Mouse (Mus musculus) embryonic facial prominence, embryonic 11.5 days (tissue): ENCODE measurements around the gene Foxn3. TPM values are rescaled to one million over a fixed set of nuclear protein-coding genes. Genes with fewer than 3 reads are reported as not detected.
A peak's percentile ranks its signal among the peaks of the same experiment; 100 is the strongest.

Experiments
- ATAC-seq: fragments of 200-750 bp; cut with Nextera tagmentation; replicated peaks from 2 replicates; pipeline ENCODE4 v1.8.0; 2017; ENCODE audit warnings: low read depth; ENCODE audit not compliant: insufficient number of reproducible peaks, low FRiP score, low TSS enrichment
- DNase-seq: peaks from one replicate; pipeline ENCODE4 v3.0.0-alpha.2; 2015; ENCODE audit warnings: low spot score
- H3K27ac ChIP-seq: fragments of 300-500 bp; sonication (generic); replicated peaks from 2 replicates; pipeline ENCODE4 v1.5.1; 2014; ENCODE audit warnings: mild to moderate bottlenecking, low read depth, low read length, control low read depth
- H3K27me3 ChIP-seq: fragments of 300-500 bp; sonication (generic); 2 replicates; pipeline ENCODE4 v1.6.1; 2014; ENCODE audit warnings: mild to moderate bottlenecking, low read length, moderate library complexity, mixed read lengths; ENCODE audit not compliant: control insufficient read depth, insufficient read depth
- H3K36me3 ChIP-seq: fragments of 300-500 bp; sonication (generic); replicated peaks from 2 replicates; pipeline ENCODE4 v1.6.1; 2014; ENCODE audit warnings: low read depth, mild to moderate bottlenecking, low read length, moderate library complexity, mixed read lengths; ENCODE audit not compliant: control insufficient read depth, insufficient read depth
- H3K4me1 ChIP-seq: fragments of 300-500 bp; sonication (generic); 2 replicates; pipeline ENCODE4 v1.6.1; 2014; ENCODE audit warnings: low read length, mixed read lengths; ENCODE audit not compliant: control insufficient read depth, insufficient read depth
- H3K4me2 ChIP-seq: fragments of 300-500 bp; sonication (generic); 2 replicates; pipeline ENCODE4 v1.6.1; 2014; ENCODE audit warnings: low read depth, mild to moderate bottlenecking, control low read depth, low read length, moderate library complexity
- H3K4me3 ChIP-seq: fragments of 300-500 bp; sonication (generic); 2 replicates; pipeline ENCODE4 v1.5.1; 2014; ENCODE audit warnings: low read depth, low read length, control low read depth
- H3K9ac ChIP-seq: fragments of 300-500 bp; sonication (generic); replicated peaks from 2 replicates; pipeline ENCODE4 v1.6.1; 2014; ENCODE audit warnings: mild to moderate bottlenecking, control low read depth, low read length
- H3K9me3 ChIP-seq: fragments of 300-500 bp; sonication (generic); replicated peaks from 2 replicates; pipeline ENCODE4 v1.6.1; 2016; ENCODE audit warnings: mild to moderate bottlenecking, low read length, inconsistent platforms, mixed read lengths; ENCODE audit not compliant: control insufficient read depth
- WGBS: fragments of 180-500 bp; shearing (Covaris S2); extraction: QIAGEN DNeasy Blood & Tissue Kit; methylation state at CpG from one replicate; pipeline ENCODE4 v1.1.7; 2014; 5-methylcytosine and 5-hydroxymethylcytosine counted together
- polyA plus RNA-seq: library from polyadenylated mRNA; unstranded; fragments of >200 nt; fragmentation: Nextera tagmentation; extraction: Ambion mirVana; gene quantifications from 2 replicates; pipeline ENCODE4 v1.2.1, GENCODE M21; 2014

Foxn3 gene
- polyA plus RNA-seq, 1 experiment from 2014 or later: 80.5 TPM

DNA sequence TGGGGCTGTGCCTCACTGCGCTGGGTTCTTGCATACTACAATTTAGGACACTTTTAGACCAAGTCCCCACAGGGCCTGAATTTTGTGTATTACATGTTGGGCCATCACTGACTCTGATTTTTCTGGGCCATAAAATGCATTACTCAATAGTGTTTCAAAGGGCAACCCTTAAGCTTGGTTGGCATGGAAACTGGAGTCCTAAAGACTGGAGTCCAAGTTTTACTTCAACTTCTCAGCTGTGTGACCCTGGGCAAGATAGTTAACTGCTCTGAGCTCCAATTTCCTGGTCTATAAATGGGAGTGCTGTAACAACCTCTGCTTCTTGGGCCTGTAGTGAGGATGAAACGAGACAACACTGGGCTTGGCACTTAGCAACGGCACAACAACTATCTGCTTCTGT lies 215.9 kb downstream of the Foxn3 start:
- 80% methylated on average over 3 of the region's 3 CpGs for WGBS
- Histone ChIP-seq H3K27ac (no peak overlapping the region), H3K4me1 (peaks cover 3% of the 10 kb centered on the region)

DNA sequence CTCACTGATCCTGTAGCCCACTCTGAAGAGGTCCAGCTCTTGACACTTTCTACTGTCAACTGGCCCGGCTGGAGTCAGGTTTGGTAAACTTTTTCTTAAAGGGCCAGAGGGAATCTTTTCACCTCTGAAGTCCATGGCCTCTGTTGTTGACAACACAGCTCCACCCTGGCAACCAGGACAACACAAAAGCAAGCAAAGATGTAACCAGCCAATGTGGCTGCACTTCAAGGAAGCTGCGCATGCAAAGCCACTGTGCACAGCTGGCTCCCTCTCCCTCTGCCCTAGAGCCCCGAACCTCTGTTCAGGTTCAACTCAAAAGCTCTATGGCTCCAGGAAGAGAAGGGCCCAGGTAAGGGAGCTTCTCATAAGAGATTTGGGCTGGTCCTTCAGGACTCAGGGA lies 216.4 kb downstream of the Foxn3 start:
- Histone ChIP-seq H3K9me3 (no peaks in the 10 kb centered on the region), H3K27me3 (no peaks in the 10 kb centered on the region), H3K36me3 (no peaks in the 10 kb centered on the region), H3K9ac (no peak overlapping the region), H3K4me3 (no peak overlapping the region), H3K4me2 (no peak overlapping the region), H3K4me1 (peaks cover 3% of the 10 kb centered on the region), H3K27ac (no peak overlapping the region)
- DNase-seq: no peak
- ATAC-seq: no peak
- WGBS: 75% methylated on average over 3 of the region's 3 CpGs

More for the DNA sequence above, 215.9 kb downstream of the Foxn3 start:
- Histone ChIP-seq H3K4me3 (no peak overlapping the region), H3K9ac (no peak overlapping the region), H3K27me3 (no peaks in the 10 kb centered on the region), H3K36me3 (no peaks in the 10 kb centered on the region), H3K4me2 (no peak overlapping the region), H3K9me3 (no peaks in the 10 kb centered on the region)
- DNase-seq: no peak
- no peak for ATAC-seq

DNA sequence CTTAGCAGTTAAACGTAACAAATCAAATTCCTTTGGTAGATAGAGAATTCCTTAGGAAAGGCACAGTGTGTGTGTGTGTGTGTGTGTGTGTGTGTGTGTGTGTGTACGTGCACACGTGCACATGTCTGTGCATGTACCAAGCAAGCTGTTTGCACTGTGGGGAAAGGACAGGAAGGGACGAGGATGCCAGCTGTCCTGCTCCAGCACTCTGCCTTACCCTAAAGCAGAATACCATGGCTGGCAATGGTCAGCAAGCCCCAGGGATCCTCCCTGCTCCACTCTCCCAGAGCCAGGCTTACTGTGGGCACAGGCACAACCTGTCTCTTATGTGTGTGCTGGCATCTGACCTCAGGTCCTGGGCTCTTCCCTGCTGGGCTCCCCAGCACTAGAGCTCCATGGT lies 218.1 kb downstream of the Foxn3 start:
- Histone ChIP-seq H3K9me3 (no peaks in the 10 kb centered on the region), H3K4me1 (peaks cover 3% of the 10 kb centered on the region), H3K27ac (no peak overlapping the region), H3K4me3 (no peak overlapping the region), H3K9ac (no peak overlapping the region), H3K36me3 (no peaks in the 10 kb centered on the region), H3K27me3 (no peaks in the 10 kb centered on the region), H3K4me2 (no peak overlapping the region)
- WGBS: 79% methylated on average over 4 of the region's 4 CpGs
- no peak for ATAC-seq
- DNase-seq: no peak

DNA sequence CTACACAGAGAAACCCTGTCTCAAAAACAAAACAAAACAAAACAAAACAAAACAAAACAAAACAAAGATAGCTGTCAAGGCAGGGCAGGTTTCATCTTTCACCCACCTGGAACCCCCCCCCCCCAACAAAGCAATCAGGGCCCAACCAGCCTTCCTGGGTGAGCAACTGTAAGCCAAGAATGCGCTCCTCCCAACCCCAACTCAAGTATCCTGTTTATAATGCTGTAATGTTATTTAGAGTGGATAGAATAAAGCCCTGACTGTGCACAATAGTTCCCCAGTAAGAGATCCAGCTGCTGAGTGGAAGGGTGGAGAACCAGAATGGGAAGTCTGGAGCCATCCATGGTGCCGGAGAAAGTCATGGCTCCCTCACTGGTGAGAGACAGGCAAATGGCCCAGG lies 220.0 kb downstream of the Foxn3 start:
- no peak for DNase-seq
- H3K4me1 ChIP-seq: peaks cover 3% of the 10 kb centered on the region
- no peak overlapping the region for H3K27ac ChIP-seq
- no peaks in the 10 kb centered on the region for H3K9me3 ChIP-seq
- no peak overlapping the region for H3K4me3 ChIP-seq
- no peaks in the 10 kb centered on the region for H3K36me3 ChIP-seq
- no peak overlapping the region for H3K4me2 ChIP-seq
- ATAC-seq: no peak
- no peak overlapping the region for H3K9ac ChIP-seq
- 100% methylated on average over 2 of the region's 2 CpGs for WGBS
- H3K27me3 ChIP-seq: no peaks in the 10 kb centered on the region

DNA sequence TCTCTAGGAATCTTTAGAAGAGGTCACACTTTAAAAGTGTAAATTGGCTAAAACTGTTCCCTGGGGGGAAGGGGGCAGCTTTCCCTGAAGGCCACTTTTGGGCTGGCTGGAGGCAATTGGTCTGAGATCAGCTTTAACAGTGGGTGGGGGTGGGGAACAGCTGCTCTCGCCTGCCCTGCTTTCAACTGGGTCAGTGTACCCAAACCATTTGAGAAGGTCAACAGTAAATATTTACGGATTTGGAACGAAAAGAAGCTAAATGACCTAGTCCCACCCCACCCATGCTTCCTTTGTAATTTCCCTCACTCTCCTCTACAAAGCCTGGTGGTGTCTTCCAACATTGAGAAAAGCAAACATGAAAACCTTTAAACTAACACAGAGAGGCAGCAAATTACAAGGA lies 221.2 kb downstream of the Foxn3 start:
- DNase-seq (no peak), ATAC-seq (no peak)
- WGBS: 17% methylated on average over 3 of the region's 3 CpGs
- Histone ChIP-seq H3K27me3 (no peaks in the 10 kb centered on the region), H3K9me3 (no peaks in the 10 kb centered on the region), H3K36me3 (no peaks in the 10 kb centered on the region), H3K4me1 (peaks cover 3% of the 10 kb centered on the region), H3K4me2 (no peak overlapping the region), H3K9ac (no peak overlapping the region), H3K27ac (no peak overlapping the region), H3K4me3 (no peak overlapping the region)

DNA sequence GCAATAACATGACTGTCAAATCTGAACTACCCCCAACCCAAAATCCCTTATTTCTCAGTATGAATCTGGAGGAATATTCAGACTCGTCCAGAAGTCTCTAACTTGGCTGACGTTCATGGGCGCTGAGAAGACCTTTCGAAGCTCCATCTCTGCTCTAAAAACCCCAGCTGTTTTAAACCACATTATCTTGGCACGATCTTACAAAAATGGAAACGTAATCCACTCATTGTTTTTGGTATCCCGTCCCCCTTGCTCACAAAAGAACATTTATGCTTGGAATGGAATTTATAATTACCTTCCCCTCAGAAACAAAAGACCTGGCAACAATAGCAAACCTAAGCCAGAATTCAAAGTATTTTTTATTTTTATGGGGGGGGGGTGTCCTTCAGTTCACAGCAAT lies 221.6 kb downstream of the Foxn3 start:
- Histone ChIP-seq H3K4me2 (no peak overlapping the region), H3K4me1 (peaks cover 3% of the 10 kb centered on the region), H3K4me3 (no peak overlapping the region), H3K9me3 (no peaks in the 10 kb centered on the region), H3K27me3 (no peaks in the 10 kb centered on the region), H3K9ac (no peak overlapping the region), H3K36me3 (no peaks in the 10 kb centered on the region), H3K27ac (no peak overlapping the region)
- WGBS: 53% methylated on average over 7 of the region's 7 CpGs
- ATAC-seq (no peak), DNase-seq (no peak)

DNA sequence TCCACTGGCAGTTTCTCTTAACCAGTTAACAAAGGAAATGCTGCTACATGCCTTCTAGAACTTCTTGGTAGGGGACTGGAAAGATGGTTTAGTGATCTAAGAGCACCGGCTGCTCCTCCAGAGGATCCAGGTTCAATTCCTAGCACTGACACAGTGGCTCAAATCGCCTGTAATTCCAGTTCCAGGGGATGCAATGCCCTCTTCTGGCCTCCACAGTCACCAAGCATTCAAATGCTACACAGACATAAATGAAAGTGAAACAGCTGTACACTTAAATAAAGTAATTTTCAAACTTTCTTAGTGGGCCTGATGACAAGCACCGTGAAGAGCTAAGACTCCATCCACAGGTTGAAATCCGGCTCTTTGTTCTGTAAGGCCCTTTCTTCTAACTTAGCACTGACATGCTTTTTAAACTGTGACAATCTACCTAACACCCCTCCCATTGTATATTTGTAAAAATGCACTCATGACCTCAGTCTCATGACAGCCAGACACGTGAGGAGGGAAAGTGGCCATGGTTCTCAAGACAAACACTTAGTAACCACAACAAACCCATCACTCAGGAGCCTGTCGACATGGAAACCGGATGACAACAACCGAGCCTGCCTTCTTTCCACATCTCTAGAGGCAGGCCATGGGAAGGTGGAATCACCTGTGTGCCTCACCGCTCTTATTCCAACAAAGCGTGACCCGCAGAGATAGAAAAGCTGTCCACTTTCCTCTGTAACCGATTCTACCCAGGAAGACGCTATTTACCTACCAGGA lies 222.8 kb downstream of the Foxn3 start:
- ATAC-seq: no peak
- no peak overlapping the region for H3K9ac ChIP-seq

DNA sequence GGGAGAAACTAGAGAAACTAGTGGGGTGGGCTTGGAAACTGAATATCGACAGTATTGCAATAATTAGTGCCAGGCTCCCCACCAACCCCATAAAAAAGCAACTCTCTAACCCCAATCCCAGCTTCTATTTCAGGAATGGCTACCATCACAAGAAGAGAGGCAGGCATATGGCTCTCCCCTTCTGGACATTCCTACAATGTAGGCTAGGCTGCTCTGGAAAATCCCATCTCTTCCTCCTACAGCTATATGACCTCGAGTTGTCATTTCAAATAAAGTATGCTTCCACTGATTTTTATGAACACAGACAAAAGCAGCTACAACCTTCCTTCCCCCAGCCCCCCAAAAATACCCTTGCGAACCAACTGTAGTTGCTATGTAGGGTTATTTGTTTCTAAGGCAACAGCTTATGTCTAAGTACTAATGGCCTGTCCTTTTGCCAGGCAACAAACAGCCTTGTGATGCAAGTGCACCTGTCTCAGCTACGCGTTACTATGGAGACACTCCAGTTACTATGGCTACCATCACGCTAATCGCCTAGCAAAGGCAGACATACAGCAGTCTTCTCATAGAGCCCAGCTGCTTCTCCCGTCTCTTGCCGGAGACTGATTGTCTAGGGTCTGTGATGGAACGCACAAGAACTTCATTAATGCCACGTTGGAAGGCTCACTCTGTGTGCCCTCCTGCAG lies 223.6 kb downstream of the Foxn3 start:
- peak; percentile 68; the same call in 1 of the 2 replicates for ATAC-seq

More for the DNA sequence above, 222.8 kb downstream of the Foxn3 start:
- WGBS: 81% methylated on average over 13 of the region's 13 CpGs
- no peak overlapping the region for H3K27ac ChIP-seq
- no peak overlapping the region for H3K4me2 ChIP-seq
- no peaks in the 10 kb centered on the region for H3K9me3 ChIP-seq
- no peaks in the 10 kb centered on the region for H3K36me3 ChIP-seq
- H3K4me1 ChIP-seq: peaks cover 3% of the 10 kb centered on the region
- H3K27me3 ChIP-seq: no peaks in the 10 kb centered on the region
- H3K4me3 ChIP-seq: no peak overlapping the region
- DNase-seq: no peak

More for the DNA sequence above, 223.6 kb downstream of the Foxn3 start:
- Histone ChIP-seq H3K36me3 (no peaks in the 10 kb centered on the region), H3K9me3 (no peaks in the 10 kb centered on the region), H3K9ac (no peak overlapping the region), H3K4me1 (peaks cover 3% of the 10 kb centered on the region), H3K4me2 (no peak overlapping the region), H3K4me3 (no peak overlapping the region), H3K27me3 (no peaks in the 10 kb centered on the region), H3K27ac (no peak overlapping the region)
- 65% methylated on average over 11 of the region's 11 CpGs for WGBS
- DNase-seq: peak; percentile 61
